Mouse (Mus musculus) liver, postnatal 0 days (tissue): Measurements from ENCODE around the gene Mllt11.

ENCODE experiments used
- CTCF ChIP-seq: sonication (generic); IDR thresholded peaks from 2 replicates; pipeline ENCODE4 v1.5.1; 2016; ENCODE audit warnings: antibody characterized with exemption, low read depth
- EP300 ChIP-seq: IDR thresholded peaks from 2 replicates; pipeline ENCODE4 v1.6.1; 2016; ENCODE audit warnings: antibody characterized with exemption, low read depth, mild to moderate bottlenecking

- no peak for TF ChIP-seq CTCF
- TF ChIP-seq EP300 = no peak
Measured at GRCm38 (mm10) chr3:95235386-95236301, 3.7 kb upstream of the Mllt11 start.
